Mouse (Mus musculus): Measurements from ENCODE around the gene Tas2r135. TPM values are rescaled to one million over a fixed set of nuclear protein-coding genes. Genes with fewer than 3 reads are reported as not detected.

The Tas2r135 gene
- total and polyA plus RNA-seq, 2 experiments, result 0.28 TPM; not detected in 1

GRCm38 (mm10) chr6:42435490-42435889 is 30.3 kb downstream of the Tas2r135 start:
- no peak overlapping the region for H3K4me3 ChIP-seq (ENCODE audit: insufficient read depth, low read depth, low read length)
- H3K4me1 ChIP-seq (ENCODE audit: control insufficient read depth, insufficient read depth, low read length), result 0 out of 2 replicates have a peak, but pooled peaks cover 1% of the 10 kb centered on the region
- no peaks in the 10 kb centered on the region for H3K27me3 ChIP-seq (ENCODE audit: control insufficient read depth, insufficient read depth, low read length)
- no peak overlapping the region for H3K27ac ChIP-seq (replicated peaks; ENCODE audit: insufficient read depth, low read depth, low read length)
- H3K79me2 ChIP-seq (ENCODE audit: control insufficient read depth, insufficient read depth, low read length), result no peaks in the 10 kb centered on the region
- DNase-seq (ENCODE audit: extremely low read depth, low read depth, low spot score), result peak; percentile 53
- no peaks in the 10 kb centered on the region for H3K36me3 ChIP-seq (ENCODE audit: control insufficient read depth, insufficient read depth, low read length)
- 32% methylated on average over 2 of the region's 2 CpGs for WGBS
- no peak overlapping the region for H3K9ac ChIP-seq (ENCODE audit: low read depth, low read length)
- TF ChIP-seq POLR2A (IDR thresholded peaks at IDR 0.05; ENCODE audit: extremely low read depth, insufficient read depth, low read length), result no peak
- TF ChIP-seq CTCF (IDR thresholded peaks at IDR 0.05; ENCODE audit: low read depth, low read length), result no peak

GRCm38 (mm10) chr6:42441395-42441794 is 36.2 kb downstream of the Tas2r135 start:
- H3K27ac ChIP-seq (replicated peaks; ENCODE audit: insufficient read depth, low read depth, low read length), result no peak overlapping the region
- 76% methylated on average over 2 of the region's 2 CpGs for WGBS
- no peaks in the 10 kb centered on the region for H3K36me3 ChIP-seq (ENCODE audit: control insufficient read depth, insufficient read depth, low read length)
- H3K27me3 ChIP-seq (ENCODE audit: control insufficient read depth, insufficient read depth, low read length), result no peaks in the 10 kb centered on the region
- no peaks in the 10 kb centered on the region for H3K4me1 ChIP-seq (ENCODE audit: control insufficient read depth, insufficient read depth, low read length)
- no peak for TF ChIP-seq POLR2A (IDR thresholded peaks at IDR 0.05; ENCODE audit: extremely low read depth, insufficient read depth, low read length)
- no peak for TF ChIP-seq CTCF (IDR thresholded peaks at IDR 0.05; ENCODE audit: low read depth, low read length)
- H3K9ac ChIP-seq (ENCODE audit: low read depth, low read length), result no peak overlapping the region
- no peak for DNase-seq (ENCODE audit: extremely low read depth, low read depth, low spot score)
- no peaks in the 10 kb centered on the region for H3K79me2 ChIP-seq (ENCODE audit: control insufficient read depth, insufficient read depth, low read length)
- H3K4me3 ChIP-seq (ENCODE audit: insufficient read depth, low read depth, low read length), result no peak overlapping the region

GRCm38 (mm10) chr6:42444491-42444890 is 39.3 kb downstream of the Tas2r135 start:
- Histone ChIP-seq H3K4me1 (ENCODE audit: control insufficient read depth, insufficient read depth, low read length) (no peaks in the 10 kb centered on the region), H3K9ac (ENCODE audit: low read depth, low read length) (no peak overlapping the region)
- 69% methylated on average over 2 of the region's 2 CpGs for WGBS

GRCm38 (mm10) chr6:42447381-42447780 is 42.1 kb downstream of the Tas2r135 start:
- DNase-seq (ENCODE audit: extremely low read depth, low read depth, low spot score), result no peak
- no peaks in the 10 kb centered on the region for H3K4me1 ChIP-seq (ENCODE audit: control insufficient read depth, insufficient read depth, low read length)
- WGBS, result 77% methylated on average over 2 of the region's 2 CpGs
- H3K27ac ChIP-seq (replicated peaks; ENCODE audit: insufficient read depth, low read depth, low read length), result no peak overlapping the region
- no peaks in the 10 kb centered on the region for H3K36me3 ChIP-seq (ENCODE audit: control insufficient read depth, insufficient read depth, low read length)
- no peaks in the 10 kb centered on the region for H3K27me3 ChIP-seq (ENCODE audit: control insufficient read depth, insufficient read depth, low read length)
- H3K9ac ChIP-seq (ENCODE audit: low read depth, low read length), result no peak overlapping the region
- H3K4me3 ChIP-seq (ENCODE audit: insufficient read depth, low read depth, low read length), result no peak overlapping the region
- TF ChIP-seq CTCF (IDR thresholded peaks at IDR 0.05; ENCODE audit: low read depth, low read length), result no peak
- TF ChIP-seq POLR2A (IDR thresholded peaks at IDR 0.05; ENCODE audit: extremely low read depth, insufficient read depth, low read length), result no peak
- H3K79me2 ChIP-seq (ENCODE audit: control insufficient read depth, insufficient read depth, low read length), result no peaks in the 10 kb centered on the region

More at GRCm38 (mm10) chr6:42444491-42444890, 39.3 kb downstream of the Tas2r135 start:
- H3K36me3 ChIP-seq (ENCODE audit: control insufficient read depth, insufficient read depth, low read length), result no peaks in the 10 kb centered on the region
- no peaks in the 10 kb centered on the region for H3K27me3 ChIP-seq (ENCODE audit: control insufficient read depth, insufficient read depth, low read length)
- H3K27ac ChIP-seq (replicated peaks; ENCODE audit: insufficient read depth, low read depth, low read length), result no peak overlapping the region
- no peak for TF ChIP-seq CTCF (IDR thresholded peaks at IDR 0.05; ENCODE audit: low read depth, low read length)
- TF ChIP-seq POLR2A (IDR thresholded peaks at IDR 0.05; ENCODE audit: extremely low read depth, insufficient read depth, low read length), result no peak
- no peaks in the 10 kb centered on the region for H3K79me2 ChIP-seq (ENCODE audit: control insufficient read depth, insufficient read depth, low read length)
- no peak overlapping the region for H3K4me3 ChIP-seq (ENCODE audit: insufficient read depth, low read depth, low read length)
- DNase-seq (ENCODE audit: extremely low read depth, low read depth, low spot score), result no peak

Other genes with a start within 250 kb of the Tas2r135 start
- gene Tas2r144, start 190.1 kb upstream of the Tas2r135 start, total RNA-seq (2014; rRNA removed), result not detected in 2 replicates
- gene Tas2r144, start 190.1 kb upstream of the Tas2r135 start, polyA plus RNA-seq (2012; rRNA removed), result not detected in 2 replicates
- gene Gstk1, start 159.5 kb upstream of the Tas2r135 start, total RNA-seq (2014; rRNA removed), result 279 and 283 TPM in 2 replicates
- gene Gstk1, start 159.5 kb upstream of the Tas2r135 start, polyA plus RNA-seq (2012; rRNA removed), result 166 and 218 TPM in 2 replicates
- gene Tmem139, start 143.5 kb upstream of the Tas2r135 start, total RNA-seq (2014; rRNA removed), result 0.46 TPM in 1 of 2 replicates, not detected in the other
- gene Tmem139, start 143.5 kb upstream of the Tas2r135 start, polyA plus RNA-seq (2012; rRNA removed), result 0.29 and 0.37 TPM in 2 replicates
- 5.6 and 6.2 TPM in 2 replicates for gene Casp2, start 140.4 kb upstream of the Tas2r135 start, total RNA-seq (2014; rRNA removed)
- gene Casp2, start 140.4 kb upstream of the Tas2r135 start, polyA plus RNA-seq (2012; rRNA removed), result 3.7 and 3.8 TPM in 2 replicates
- 0.09 TPM in 1 of 2 replicates, not detected in the other for gene Clcn1, start 118.7 kb upstream of the Tas2r135 start, total RNA-seq (2014; rRNA removed)
- 0.02 TPM in 1 of 2 replicates, not detected in the other for gene Clcn1, start 118.7 kb upstream of the Tas2r135 start, polyA plus RNA-seq (2012; rRNA removed)
- under 0.01 TPM in 1 of 2 replicates, not detected in the other for gene Fam131b, start 80.8 kb upstream of the Tas2r135 start, total RNA-seq (2014; rRNA removed)
- gene Fam131b, start 80.8 kb upstream of the Tas2r135 start, polyA plus RNA-seq (2012; rRNA removed), result not detected in 2 replicates
- 6.4 and 9.5 TPM in 2 replicates for gene Zyx, start 55.8 kb upstream of the Tas2r135 start, total RNA-seq (2014; rRNA removed)
- gene Zyx, start 55.8 kb upstream of the Tas2r135 start, polyA plus RNA-seq (2012; rRNA removed), result 43.1 and 49.8 TPM in 2 replicates
- 27.6 and 30.9 TPM in 2 replicates for gene Epha1, start 32.2 kb upstream of the Tas2r135 start, total RNA-seq (2014; rRNA removed)
- gene Epha1, start 32.2 kb upstream of the Tas2r135 start, polyA plus RNA-seq (2012; rRNA removed), result 27.1 and 28.1 TPM in 2 replicates
- gene Tas2r143, start 5.2 kb upstream of the Tas2r135 start, total RNA-seq (2014; rRNA removed), result 0.27 and 0.83 TPM in 2 replicates
- 0.13 and 0.17 TPM in 2 replicates for gene Tas2r143, start 5.2 kb upstream of the Tas2r135 start, polyA plus RNA-seq (2012; rRNA removed)
- gene Tas2r126, start 29.1 kb downstream of the Tas2r135 start, total RNA-seq (2014; rRNA removed), result 0.20 and 0.28 TPM in 2 replicates
- gene Tas2r126, start 29.1 kb downstream of the Tas2r135 start, polyA plus RNA-seq (2012; rRNA removed), result not detected in 2 replicates
- gene Olfr458, start 59.8 kb downstream of the Tas2r135 start, total RNA-seq (2014; rRNA removed), result not detected in 2 replicates
- gene Olfr458, start 59.8 kb downstream of the Tas2r135 start, polyA plus RNA-seq (2012; rRNA removed), result not detected in 2 replicates
- gene Olfr457, start 70.9 kb downstream of the Tas2r135 start, total RNA-seq (2014; rRNA removed), result not detected in 2 replicates
- not detected in 2 replicates for gene Olfr457, start 70.9 kb downstream of the Tas2r135 start, polyA plus RNA-seq (2012; rRNA removed)
- not detected in 2 replicates for gene Olfr456, start 81.8 kb downstream of the Tas2r135 start, total RNA-seq (2014; rRNA removed)
- not detected in 2 replicates for gene Olfr456, start 81.8 kb downstream of the Tas2r135 start, polyA plus RNA-seq (2012; rRNA removed)
- not detected in 2 replicates for gene Olfr455, start 142.2 kb downstream of the Tas2r135 start, total RNA-seq (2014; rRNA removed)
- gene Olfr455, start 142.2 kb downstream of the Tas2r135 start, polyA plus RNA-seq (2012; rRNA removed), result not detected in 2 replicates
- not detected in 2 replicates for gene Tcaf3, start 192.3 kb downstream of the Tas2r135 start, total RNA-seq (2014; rRNA removed)
- gene Tcaf3, start 192.3 kb downstream of the Tas2r135 start, polyA plus RNA-seq (2012; rRNA removed), result not detected in 2 replicates
- 0.65 and 0.67 TPM in 2 replicates for gene Tcaf2, start 239.8 kb downstream of the Tas2r135 start, total RNA-seq (2014; rRNA removed)
- gene Tcaf2, start 239.8 kb downstream of the Tas2r135 start, polyA plus RNA-seq (2012; rRNA removed), result 0.10 and 0.18 TPM in 2 replicates